Mouse (Mus musculus) liver, adult 2 months (tissue): Measurements from ENCODE around the gene Magi2. TPM values are rescaled to one million over a fixed set of nuclear protein-coding genes. Genes with fewer than 3 reads are reported as not detected.

ENCODE experiments used
- DNase-seq: peaks from one replicate; pipeline ENCODE4 v3.0.0-alpha.2; 2011; ENCODE audit warnings: low read depth, low spot score; ENCODE audit errors: extremely low read depth
- H3K27ac ChIP-seq: fragments of 200-500 bp; replicated peaks from 2 replicates; pipeline ENCODE4 v1.5.1; 2012; ENCODE audit warnings: low read depth, mild to moderate bottlenecking, control low read depth, inconsistent platforms, low read length; ENCODE audit not compliant: insufficient read depth
- H3K27me3 ChIP-seq: fragments of 200-500 bp; 2 replicates; pipeline ENCODE4 v1.6.1; 2012; ENCODE audit warnings: mild to moderate bottlenecking, moderate library complexity, low read length, inconsistent platforms; ENCODE audit not compliant: control insufficient read depth, insufficient read depth
- H3K36me3 ChIP-seq: fragments of 200-500 bp; 2 replicates; pipeline ENCODE4 v1.6.1; 2012; ENCODE audit warnings: low read length, inconsistent platforms; ENCODE audit not compliant: control insufficient read depth, insufficient read depth
- H3K4me1 ChIP-seq: fragments of 200-500 bp; 2 replicates; pipeline ENCODE4 v1.6.1; 2011; ENCODE audit warnings: low read length; ENCODE audit not compliant: control insufficient read depth, insufficient read depth
- H3K4me3 ChIP-seq: fragments of 200-500 bp; 2 replicates; pipeline ENCODE4 v1.5.1; 2011; ENCODE audit warnings: low read depth, mild to moderate bottlenecking, control low read depth, low read length, moderate library complexity; ENCODE audit not compliant: insufficient read depth
- H3K79me2 ChIP-seq: fragments of 200-500 bp; 2 replicates; pipeline ENCODE4 v1.6.1; 2012; ENCODE audit warnings: inconsistent platforms, mild to moderate bottlenecking, low read length, moderate library complexity; ENCODE audit not compliant: control insufficient read depth, insufficient read depth
- H3K9ac ChIP-seq: fragments of 200-500 bp; 2 replicates; pipeline ENCODE4 v1.6.1; 2012; ENCODE audit warnings: low read depth, mild to moderate bottlenecking, control low read depth, inconsistent platforms, low read length
- CTCF ChIP-seq: fragments of 200-500 bp; IDR thresholded peaks from 2 replicates; pipeline ENCODE4 v1.5.1; 2011; ENCODE audit warnings: low read depth, low read length, control low read depth
- POLR2A ChIP-seq: fragments of 200-500 bp; IDR thresholded peaks from 2 replicates; pipeline ENCODE4 v1.6.1; 2011; ENCODE audit warnings: low read length, control low read depth; ENCODE audit not compliant: insufficient read depth; ENCODE audit errors: extremely low read depth
- WGBS: fragments of 180-500 bp; shearing (Covaris S2); methylation state at CpG from one replicate; pipeline ENCODE4 v1.1.7; 2018; 5-methylcytosine and 5-hydroxymethylcytosine counted together
- polyA plus RNA-seq: library from polyadenylated mRNA; depleted of rRNA; stranded (reverse); fragments of >200 nt; gene quantifications from 2 replicates; pipeline ENCODE4 v1.2.3, GENCODE M21; 2012; rRNA removed
- total RNA-seq: library from RNA; depleted of rRNA; stranded (reverse); fragments of >200 nt; gene quantifications from 2 replicates; pipeline ENCODE4 v1.2.3, GENCODE M21; 2014; rRNA removed

Gene Magi2
- total RNA-seq (0.18 and 0.20 TPM in 2 replicates), polyA plus RNA-seq (0.06 and 0.07 TPM in 2 replicates)

- H3K4me1 ChIP-seq = no peaks in the 10 kb centered on the region
- no peak for DNase-seq
- H3K36me3 ChIP-seq = no peaks in the 10 kb centered on the region
- H3K27me3 ChIP-seq = peaks cover 13% of the 10 kb centered on the region
- peak within 1 kb of the TSS; percentile 42 for H3K4me3 ChIP-seq
- H3K9ac ChIP-seq = peak within 1 kb of the TSS; percentile 3; the same call in 1 of the 2 replicates
- H3K79me2 ChIP-seq = no peaks in the 10 kb centered on the region
- H3K27ac ChIP-seq = no peak within 1 kb of the TSS
- no peak for TF ChIP-seq POLR2A
- TF ChIP-seq CTCF = no peak
- 1% methylated on average over 18 of the region's 26 CpGs for WGBS
These were observed at the start of gene Magi2 for GRCm38 (mm10) chr5:19226866-19227243. Gene Magi2 (plus strand): TSS chr5:19227036.

- no peak for DNase-seq
These were observed 48.2 kb upstream of the Magi2 start for GRCm38 (mm10) chr5:19178594-19178993.

GRCm38 (mm10) chr5:19186175-19186574 is 40.7 kb upstream of the Magi2 start:
- Histone ChIP-seq H3K27ac (no peak overlapping the region), H3K27me3 (0 out of 2 replicates have a peak, but pooled peaks cover 3% of the 10 kb centered on the region), H3K9ac (no peak overlapping the region), H3K4me3 (no peak overlapping the region), H3K36me3 (no peaks in the 10 kb centered on the region), H3K4me1 (no peaks in the 10 kb centered on the region), H3K79me2 (no peaks in the 10 kb centered on the region)
- WGBS = 81% methylated on average over 2 of the region's 2 CpGs
- TF ChIP-seq POLR2A (no peak), CTCF (no peak)
- no peak for DNase-seq

More at GRCm38 (mm10) chr5:19178594-19178993, 48.2 kb upstream of the Magi2 start:
- 73% methylated on average over 6 of the region's 6 CpGs for WGBS
- no peaks in the 10 kb centered on the region for H3K4me1 ChIP-seq
- no peaks in the 10 kb centered on the region for H3K79me2 ChIP-seq
- no peaks in the 10 kb centered on the region for H3K27me3 ChIP-seq
- no peak overlapping the region for H3K9ac ChIP-seq
- no peaks in the 10 kb centered on the region for H3K36me3 ChIP-seq
- TF ChIP-seq POLR2A (no peak), CTCF (no peak)
- H3K4me3 ChIP-seq = no peak overlapping the region
- no peak overlapping the region for H3K27ac ChIP-seq

- Histone ChIP-seq H3K27me3 (no peaks in the 10 kb centered on the region), H3K36me3 (no peaks in the 10 kb centered on the region), H3K79me2 (no peaks in the 10 kb centered on the region), H3K9ac (no peak overlapping the region), H3K4me3 (no peak overlapping the region), H3K27ac (no peak overlapping the region), H3K4me1 (no peaks in the 10 kb centered on the region)
- WGBS = 76% methylated on average over 3 of the region's 3 CpGs
- DNase-seq = no peak
- TF ChIP-seq CTCF (no peak), POLR2A (no peak)
These were observed 15.2 kb upstream of the Magi2 start for GRCm38 (mm10) chr5:19211665-19212064.

GRCm38 (mm10) chr5:19226144-19226865 is 531 bp upstream of the Magi2 start:
- DNase-seq = peak; percentile 7
- WGBS = 3% methylated on average over 35 of the region's 51 CpGs
- Histone ChIP-seq H3K79me2 (no peaks in the 10 kb centered on the region), H3K9ac (no peak overlapping the region; the same call in 1 of the 2 replicates), H3K27ac (no peak overlapping the region), H3K4me3 (peak overlapping the region; percentile 42), H3K4me1 (no peaks in the 10 kb centered on the region), H3K27me3 (peaks cover 13% of the 10 kb centered on the region), H3K36me3 (no peaks in the 10 kb centered on the region)
- TF ChIP-seq CTCF (no peak), POLR2A (no peak)

- WGBS = 3% methylated on average over 21 of the region's 21 CpGs
These were observed 445 bp downstream of the Magi2 start for GRCm38 (mm10) chr5:19227281-19227680.

More at GRCm38 (mm10) chr5:19227281-19227680, 445 bp downstream of the Magi2 start:
- no peaks in the 10 kb centered on the region for H3K79me2 ChIP-seq
- DNase-seq = no peak
- no peak overlapping the region for H3K9ac ChIP-seq
- no peaks in the 10 kb centered on the region for H3K36me3 ChIP-seq
- peak overlapping the region; percentile 25 for H3K4me3 ChIP-seq
- H3K27me3 ChIP-seq = peaks cover 13% of the 10 kb centered on the region
- TF ChIP-seq POLR2A (no peak), CTCF (no peak)
- no peaks in the 10 kb centered on the region for H3K4me1 ChIP-seq
- H3K27ac ChIP-seq = no peak overlapping the region
